Mouse (Mus musculus) 3134 (cell line): Measurements from ENCODE around the gene Hook2.

Experiments
- DNase-seq: peaks from one replicate; pipeline ENCODE4 v3.0.0-alpha.2; 2011; ENCODE audit warnings: low spot score; ENCODE audit not compliant: insufficient read length; ENCODE audit errors: extremely low read depth

The Hook2 gene

DNA sequence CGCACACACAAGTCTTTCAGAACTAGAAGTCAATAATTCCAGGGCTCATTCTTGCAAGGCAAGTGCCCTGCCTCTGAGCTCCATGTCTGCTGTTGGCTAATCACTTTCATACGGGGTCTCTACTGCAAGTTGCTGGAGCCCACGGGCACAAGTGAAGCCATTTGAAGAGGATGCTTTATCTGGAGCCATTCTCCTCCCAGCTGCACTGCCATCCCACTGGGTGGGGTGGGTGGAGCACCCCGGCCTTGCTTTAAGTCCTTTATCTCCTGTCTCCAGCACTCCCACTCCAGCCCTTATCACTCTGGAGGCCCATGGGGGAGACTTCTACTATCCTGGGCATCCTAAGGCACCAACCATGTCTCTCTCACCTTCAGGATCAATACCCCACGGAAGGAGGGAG lies 19.5 kb upstream of the Hook2 start:
- no peak for DNase-seq

DNA sequence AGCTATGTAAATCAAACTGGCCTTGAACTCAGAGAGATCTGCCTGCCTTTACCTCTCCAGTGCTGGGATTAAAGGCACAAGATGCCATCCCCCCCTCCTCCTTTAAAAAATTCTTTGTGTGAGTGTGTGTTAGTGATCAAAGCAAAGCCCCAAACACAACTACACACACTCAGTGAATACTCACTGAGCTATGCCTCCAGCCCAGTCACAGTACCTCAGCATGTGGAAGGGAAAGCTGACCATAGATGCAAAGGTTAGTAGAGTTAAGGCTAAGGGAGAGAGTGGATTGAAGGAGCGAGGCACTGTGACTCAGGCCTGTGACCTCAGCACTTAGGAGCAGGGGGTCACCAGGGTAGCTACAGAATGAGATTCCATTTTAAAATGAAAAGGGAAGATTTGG lies 17.3 kb upstream of the Hook2 start:
- no peak for DNase-seq

DNA sequence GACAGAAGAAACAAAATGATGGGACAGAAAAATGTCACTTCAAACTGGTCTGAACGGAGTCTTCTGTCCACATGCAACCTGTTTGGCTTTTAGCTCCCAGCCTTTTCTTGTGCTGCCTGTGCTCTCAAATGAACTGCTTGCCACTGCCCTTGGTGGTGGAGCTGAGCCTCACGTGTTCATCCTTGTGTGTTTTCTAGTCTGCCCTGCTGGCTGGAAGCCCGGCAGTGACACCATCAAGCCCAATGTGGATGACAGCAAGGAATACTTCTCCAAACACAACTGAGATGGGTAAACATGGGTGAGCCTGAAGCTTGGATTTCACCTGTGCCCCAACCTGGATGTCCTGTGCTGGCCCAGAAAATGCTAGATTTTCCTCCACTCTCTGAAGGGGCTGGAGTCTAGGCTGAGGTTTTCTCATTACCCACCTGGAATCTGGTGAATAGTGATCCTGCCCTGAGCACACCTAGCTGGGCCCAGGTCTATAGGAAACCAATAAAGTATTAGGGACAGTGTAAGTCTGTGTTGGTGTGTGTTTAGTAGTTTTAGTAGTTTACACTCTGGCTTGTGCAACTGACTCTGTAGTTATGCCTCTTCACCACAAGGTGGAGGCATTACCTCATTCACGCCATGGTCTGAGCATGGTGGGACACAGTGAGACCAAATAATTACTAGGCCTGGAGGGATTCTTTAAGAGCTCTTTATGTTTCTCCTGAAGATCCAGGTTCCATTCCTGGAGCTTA lies 16.4 kb upstream of the Hook2 start:
- no peak for DNase-seq

DNA sequence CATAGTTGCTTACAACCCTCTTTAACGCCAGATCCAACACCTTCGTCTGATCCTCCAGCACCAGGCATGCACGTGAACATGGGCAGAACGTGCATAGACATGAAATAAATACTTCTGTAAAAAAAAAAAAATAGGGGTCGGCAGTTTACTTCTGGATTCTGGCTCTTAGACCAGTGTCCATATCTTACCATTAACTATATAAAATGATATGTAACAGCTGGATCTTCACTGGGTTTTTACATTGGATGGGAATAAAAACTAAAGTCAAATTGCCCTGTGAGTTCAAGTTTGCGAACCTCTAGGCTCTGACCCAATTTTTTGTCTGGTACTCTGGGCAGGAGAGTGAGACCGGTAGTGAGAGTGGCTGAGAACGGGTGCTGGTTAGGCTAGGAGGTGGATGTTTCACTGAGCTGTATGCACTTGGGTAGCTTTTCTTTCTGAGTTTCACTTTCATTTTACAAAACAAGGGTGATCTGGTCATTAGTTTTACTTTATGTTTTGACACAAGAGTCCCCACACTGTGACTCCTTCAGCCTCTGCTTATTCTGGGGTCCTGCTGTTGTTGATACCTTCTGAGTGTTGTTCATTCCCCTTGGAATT lies 15.8 kb upstream of the Hook2 start:
- DNase-seq, result no peak

GRCm38 (mm10) chr8:84975434-84975833 lies 15.0 kb upstream of the Hook2 start:
- peak; percentile 55 for DNase-seq

DNA sequence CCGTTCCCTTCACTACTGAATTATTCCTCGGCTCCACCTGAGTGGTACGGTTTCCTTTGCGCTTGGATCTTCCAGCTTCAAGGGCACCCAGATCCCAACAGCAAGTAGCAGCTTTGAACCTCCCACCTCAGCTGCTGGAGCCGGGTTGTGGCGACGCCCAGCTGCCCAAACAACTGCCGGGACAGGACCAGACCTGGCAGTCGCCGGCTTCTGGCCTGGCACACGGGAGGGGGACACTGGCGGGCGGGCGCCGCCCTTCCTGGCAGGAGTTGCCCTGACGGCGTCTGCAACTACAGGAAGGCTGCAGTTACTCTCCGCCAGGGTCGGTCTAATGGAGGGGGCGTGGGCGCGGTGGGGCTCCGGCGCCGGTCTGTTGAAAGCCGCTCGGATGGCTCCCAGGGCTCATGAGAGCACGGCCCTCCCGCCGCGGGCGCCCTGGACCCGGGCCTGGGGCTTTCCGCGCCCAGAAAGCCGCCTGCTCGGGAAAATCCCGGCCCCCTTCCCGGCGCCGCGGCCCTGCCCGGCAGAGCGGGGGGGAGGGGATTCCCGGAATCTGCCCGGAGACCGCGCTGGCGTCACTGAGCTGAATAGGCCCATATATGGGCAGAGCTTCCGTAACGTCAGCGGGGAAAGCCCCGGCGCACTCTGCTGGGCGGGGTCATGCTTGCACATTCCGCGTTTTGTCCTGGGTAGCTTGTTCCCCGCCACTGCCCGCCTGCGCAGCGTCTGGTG lies 14.2 kb upstream of the Hook2 start:
- DNase-seq, result peak; percentile 93

- no peak for DNase-seq
These were observed 13.5 kb upstream of the Hook2 start for GRCm38 (mm10) chr8:84976763-84977434.

GRCm38 (mm10) chr8:84977435-84978247 lies 12.8 kb upstream of the Hook2 start:
- DNase-seq, result peak; percentile 82

GRCm38 (mm10) chr8:84978248-84978940 lies 12.0 kb upstream of the Hook2 start, which contains the start of gene Junb:
Junb (minus strand) TSS chr8:84978718.
- DNase-seq, result peak; percentile 98

GRCm38 (mm10) chr8:84979599-84980421 lies 10.6 kb upstream of the Hook2 start:
- peak; percentile 94 for DNase-seq

DNA sequence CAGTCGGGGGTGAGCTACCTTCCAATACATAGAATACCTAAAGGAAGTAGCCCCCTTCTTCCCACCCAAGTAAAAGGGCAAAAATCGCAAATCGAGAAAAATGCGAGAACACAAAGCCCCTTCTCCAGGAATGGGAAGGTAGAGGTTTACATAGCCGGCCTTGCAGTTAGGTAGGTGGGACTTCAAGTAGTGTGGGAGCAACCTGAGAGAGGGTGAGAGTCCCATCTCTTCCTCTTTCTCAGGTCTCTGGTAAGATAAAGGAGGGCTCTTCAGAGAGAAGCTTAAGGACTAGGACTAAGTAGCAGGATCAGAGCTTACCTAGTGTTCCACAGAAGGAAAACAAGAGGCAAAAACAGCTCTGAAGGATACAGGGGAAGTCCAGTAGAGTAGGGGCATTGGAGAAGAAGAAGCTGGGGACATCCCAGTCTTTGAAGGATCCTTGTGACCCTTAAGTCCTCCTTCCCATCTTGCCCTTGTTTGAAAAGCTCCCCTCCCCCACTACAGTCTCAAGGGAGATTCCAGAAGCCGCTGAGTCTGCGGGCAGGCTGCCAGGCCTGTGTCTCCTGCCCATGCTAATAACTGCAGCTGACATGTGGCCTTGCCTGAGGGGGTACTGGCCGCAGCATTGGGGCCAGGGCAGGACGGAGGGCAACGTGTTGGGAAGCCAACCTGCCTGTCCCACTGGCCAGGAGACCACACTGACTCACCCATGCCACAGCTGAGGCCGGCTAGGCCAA lies 9.6 kb upstream of the Hook2 start:
- peak; percentile 92 for DNase-seq

- peak; percentile 69 for DNase-seq
These were observed 8.5 kb upstream of the Hook2 start for GRCm38 (mm10) chr8:84981644-84982498.

DNA sequence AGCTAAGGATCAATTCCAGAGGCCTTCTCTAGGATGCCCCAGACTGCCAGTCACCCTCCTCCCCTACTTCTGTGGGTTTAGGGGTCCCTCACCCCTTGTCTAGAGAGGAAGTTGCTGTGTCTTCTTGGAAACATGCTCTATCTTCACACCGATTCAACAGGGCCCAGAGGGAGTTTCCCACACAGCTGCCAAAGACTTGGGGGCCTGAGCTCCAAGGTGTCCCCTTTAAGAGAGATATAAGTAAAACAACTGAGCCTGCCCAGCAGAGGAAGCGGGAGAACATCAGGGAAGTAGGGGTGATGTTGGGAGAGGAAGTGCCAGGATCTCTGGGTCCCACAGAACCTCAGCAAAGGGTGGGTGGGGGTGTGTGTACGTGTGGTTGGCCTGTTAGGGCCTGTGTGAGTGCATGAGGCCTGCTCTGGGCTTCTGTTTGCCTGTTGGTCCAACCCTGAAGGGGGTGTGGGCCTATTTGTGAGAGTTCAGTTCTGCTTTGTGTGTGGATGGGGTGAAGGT lies 7.8 kb upstream of the Hook2 start:
- DNase-seq, result peak; percentile 33

DNA sequence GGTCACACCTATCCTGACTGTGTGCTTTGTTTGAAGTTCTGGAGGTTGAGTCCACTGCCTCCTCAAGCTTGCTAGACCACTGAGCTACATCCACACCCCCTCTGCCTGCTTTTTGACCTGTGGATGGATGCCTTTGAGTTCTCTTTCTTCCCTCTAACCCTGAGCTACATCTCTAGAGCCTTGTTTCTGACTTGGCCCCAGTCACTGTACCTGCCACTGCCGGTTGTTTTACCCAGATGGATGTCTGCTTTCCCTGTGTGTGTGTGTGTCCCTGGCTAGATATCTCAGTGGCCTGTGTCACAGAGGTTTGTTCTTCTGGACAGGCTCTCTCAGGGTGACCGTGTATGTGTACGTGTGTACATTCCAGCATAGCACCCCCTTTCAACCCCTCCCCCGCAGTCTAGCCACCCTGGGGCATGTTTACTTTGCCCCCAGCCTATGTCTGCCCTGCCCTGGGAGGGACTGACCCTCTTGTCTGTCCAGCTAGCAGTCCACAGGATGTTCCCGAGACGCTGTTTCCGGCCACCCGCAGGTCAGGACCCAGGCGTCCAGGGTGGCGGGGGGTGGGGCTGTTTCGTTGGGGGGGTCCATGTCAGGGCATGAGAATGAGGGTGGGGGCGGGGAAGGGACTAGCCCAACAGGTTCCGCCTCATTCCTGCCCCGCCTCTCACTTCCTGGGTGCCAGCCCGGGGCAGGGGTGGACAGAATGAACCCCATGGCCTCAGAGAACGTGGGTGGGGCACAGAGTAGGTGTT lies 5.9 kb upstream of the Hook2 start:
- peak; percentile 58 for DNase-seq

GRCm38 (mm10) chr8:84985049-84985683 lies 5.2 kb upstream of the Hook2 start:
- DNase-seq, result no peak
